Mouse (Mus musculus) kidney, adult 2 months (tissue): ENCODE measurements around the gene Spink4.

ENCODE experiments used
- CTCF ChIP-seq: fragments of 200-500 bp; conservative IDR thresholded peaks from 2 replicates; pipeline ENCODE4 v1.5.1; 2011; ENCODE audit warnings: low read depth, mild to moderate bottlenecking, control low read depth, low read length, moderate library complexity, mixed read lengths; ENCODE audit not compliant: insufficient read depth, insufficient read length
- POLR2A ChIP-seq: fragments of 200-500 bp; IDR thresholded peaks from one replicate; pipeline ENCODE4 v1.6.1; 2011; ENCODE audit warnings: low read depth, low read length, control low read depth

DNA sequence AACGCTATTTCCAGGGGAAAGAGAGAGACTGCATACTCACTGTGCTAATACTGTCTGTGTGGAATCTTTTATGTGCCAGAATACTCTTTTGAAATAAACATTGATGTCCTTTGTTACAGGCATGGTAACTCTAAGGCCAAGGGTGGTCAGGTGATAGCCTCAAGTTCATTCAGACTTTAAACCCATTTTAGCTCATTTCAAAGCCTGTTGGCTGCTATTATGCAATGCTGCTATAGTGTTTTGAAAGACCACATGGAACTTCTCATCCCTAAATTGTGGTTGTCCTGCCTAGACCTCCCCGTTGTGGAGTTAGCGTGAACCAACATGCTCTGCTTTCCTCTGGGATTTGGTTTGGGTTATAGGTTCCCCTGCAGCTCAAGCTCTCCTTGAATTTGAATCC lies 55.8 kb downstream of the Spink4 start:
- TF ChIP-seq CTCF (no peak), POLR2A (no peak)
